Mouse (Mus musculus) macrophage (primary cell): ENCODE results near the gene Slc39a1. TPM values are rescaled to one million over a fixed set of nuclear protein-coding genes. Genes with fewer than 3 reads are reported as not detected.

Experiments
- H3K27ac ChIP-seq: fragments of 350-480 bp; formaldehyde crosslinking; 2 replicates; pipeline ENCODE4 v1.9.0; 2021
- H3K36me3 ChIP-seq: fragments of 350-480 bp; formaldehyde crosslinking; 2 replicates; pipeline ENCODE4 v1.9.0; 2021; ENCODE audit errors: inconsistent target
- H3K4me3 ChIP-seq: fragments of 350-480 bp; formaldehyde crosslinking; 2 replicates; pipeline ENCODE4 v1.9.0; 2021; ENCODE audit errors: inconsistent target
- H3K79me2 ChIP-seq: fragments of 350-480 bp; formaldehyde crosslinking; 2 replicates; pipeline ENCODE4 v1.9.0; 2021; ENCODE audit errors: inconsistent target
- WGBS: methylation state at CpG from one replicate; pipeline ENCODE4 v1.1.7; 2026; ENCODE audit warnings: inconsistent platforms; ENCODE audit not compliant: missing documents; 5-methylcytosine and 5-hydroxymethylcytosine counted together
- polyA plus RNA-seq: library from polyadenylated mRNA; stranded (reverse); fragments of 250-400 nt; gene quantifications from 3 replicates; pipeline ENCODE4 v1.2.4, GENCODE M21; 2018; ENCODE audit warnings: inconsistent platforms
- total RNA-seq, 78 experiments: library from RNA; depleted of rRNA; stranded (reverse); fragments of 250-400 nt; gene quantifications; 1 replicate in 9 of 78; 2 replicates in 24 of 78; 3 replicates in 43 of 78; 4 replicates in 2 of 78; pipeline ENCODE4 v1.2.4; 2018; ENCODE audit warnings: inconsistent platforms in 56 of 78

The Slc39a1 gene
- 10 to 100 TPM; 21.3 to 81.5 (median 49.6) TPM for total RNA-seq (2018; cell fraction: chromatin; rRNA removed)
- 100 to 1,000 TPM; 151 to 283 (median 205) TPM for total RNA-seq (2018; cell fraction: cytosol; rRNA removed)
- total RNA-seq (2018; cell fraction: nucleus; rRNA removed): 100 to 1,000 TPM; 138 to 261 (median 185) TPM
- polyA plus RNA-seq: 169 to 236 TPM (median 174 TPM) in 3 replicates

- Histone ChIP-seq H3K27ac (peak within 1 kb of the TSS; percentile 98), H3K79me2 (peaks cover 31% of the 10 kb centered on the region), H3K36me3 (peaks cover 11% of the 10 kb centered on the region; the same call in 1 of the 2 replicates), H3K4me3 (peak within 1 kb of the TSS; percentile 95)
- WGBS: under 1% methylated on average over 44 of the region's 44 CpGs
Measured at GRCm38 (mm10) chr3:90247960-90248745, at the start of gene Slc39a1. Gene Slc39a1, plus strand, starts transcription at chr3:90248172.

- Histone ChIP-seq H3K4me3 (no peak overlapping the region), H3K79me2 (no peaks in the 10 kb centered on the region), H3K27ac (no peak overlapping the region), H3K36me3 (no peaks in the 10 kb centered on the region)
- WGBS: 100% methylated on average over 1 of the region's 1 CpGs
Measured at GRCm38 (mm10) chr3:90202884-90203283, 45.1 kb upstream of the Slc39a1 start.

GRCm38 (mm10) chr3:90203619-90204018 lies 44.4 kb upstream of the Slc39a1 start:
- Histone ChIP-seq H3K36me3 (peaks cover 5% of the 10 kb centered on the region; the same call in 1 of the 2 replicates), H3K79me2 (no peaks in the 10 kb centered on the region), H3K4me3 (no peak overlapping the region), H3K27ac (no peak overlapping the region)
- 94% methylated on average over 5 of the region's 5 CpGs for WGBS

- no peak overlapping the region for H3K27ac ChIP-seq
- peaks cover 15% of the 10 kb centered on the region; the same call in 1 of the 2 replicates for H3K36me3 ChIP-seq
- 96% methylated on average over 2 of the region's 2 CpGs for WGBS
- H3K4me3 ChIP-seq: no peak overlapping the region
- H3K79me2 ChIP-seq: no peaks in the 10 kb centered on the region
Measured at GRCm38 (mm10) chr3:90204582-90204981, 43.4 kb upstream of the Slc39a1 start.

GRCm38 (mm10) chr3:90208662-90209061 lies 39.3 kb upstream of the Slc39a1 start:
- Histone ChIP-seq H3K27ac (no peak overlapping the region), H3K79me2 (peaks cover 31% of the 10 kb centered on the region), H3K4me3 (no peak overlapping the region), H3K36me3 (peaks cover 40% of the 10 kb centered on the region; the same call in 1 of the 2 replicates)
- 97% methylated on average over 2 of the region's 2 CpGs for WGBS

- Histone ChIP-seq H3K4me3 (no peak overlapping the region), H3K27ac (no peak overlapping the region), H3K79me2 (peaks cover 31% of the 10 kb centered on the region), H3K36me3 (peaks cover 40% of the 10 kb centered on the region; the same call in 1 of the 2 replicates)
- WGBS: 91% methylated on average over 5 of the region's 5 CpGs
Measured at GRCm38 (mm10) chr3:90209908-90210566, 37.9 kb upstream of the Slc39a1 start.

GRCm38 (mm10) chr3:90211475-90212398 lies 36.2 kb upstream of the Slc39a1 start:
- peaks cover 40% of the 10 kb centered on the region; the same call in 1 of the 2 replicates for H3K36me3 ChIP-seq
- H3K79me2 ChIP-seq: peaks cover 31% of the 10 kb centered on the region
- H3K27ac ChIP-seq: no peak overlapping the region
- H3K4me3 ChIP-seq: peak overlapping the region; percentile 83; the same call in 1 of the 2 replicates
- 49% methylated on average over 13 of the region's 13 CpGs for WGBS

GRCm38 (mm10) chr3:90212723-90213122 lies 35.2 kb upstream of the Slc39a1 start:
- 12% methylated on average over 5 of the region's 5 CpGs for WGBS
- peaks cover 31% of the 10 kb centered on the region for H3K79me2 ChIP-seq
- H3K36me3 ChIP-seq: peaks cover 40% of the 10 kb centered on the region; the same call in 1 of the 2 replicates
- peak overlapping the region; percentile 79 for H3K27ac ChIP-seq
- peak overlapping the region; percentile 83 for H3K4me3 ChIP-seq

- 2% methylated on average over 42 of the region's 42 CpGs for WGBS
- Histone ChIP-seq H3K36me3 (peaks cover 37% of the 10 kb centered on the region; the same call in 1 of the 2 replicates), H3K79me2 (peaks cover 31% of the 10 kb centered on the region), H3K4me3 (peak within 1 kb of the TSS; percentile 83), H3K27ac (peak within 1 kb of the TSS; percentile 79)
Measured at GRCm38 (mm10) chr3:90213377-90213866, 34.5 kb upstream of the Slc39a1 start, which contains the start of the genes Rps27 and Rab13. Gene Rps27, minus strand, starts transcription at chr3:90213651. Gene Rab13, plus strand, starts transcription at chr3:90213695.

GRCm38 (mm10) chr3:90213956-90214684 lies 33.9 kb upstream of the Slc39a1 start:
- Histone ChIP-seq H3K79me2 (peaks cover 31% of the 10 kb centered on the region), H3K4me3 (peak overlapping the region; percentile 83), H3K36me3 (peaks cover 30% of the 10 kb centered on the region; the same call in 1 of the 2 replicates), H3K27ac (peak overlapping the region; percentile 79; the same call in 1 of the 2 replicates)
- 45% methylated on average over 12 of the region's 12 CpGs for WGBS

- Histone ChIP-seq H3K36me3 (peaks cover 13% of the 10 kb centered on the region; the same call in 1 of the 2 replicates), H3K4me3 (no peak overlapping the region), H3K27ac (no peak overlapping the region), H3K79me2 (peaks cover 26% of the 10 kb centered on the region)
- 50% methylated on average over 1 of the region's 1 CpGs for WGBS
Measured at GRCm38 (mm10) chr3:90215825-90216380, 32.1 kb upstream of the Slc39a1 start.

- peak overlapping the region; percentile 34; the same call in 1 of the 2 replicates for H3K4me3 ChIP-seq
- H3K27ac ChIP-seq: peak overlapping the region; percentile 53
- 13% methylated on average over 6 of the region's 6 CpGs for WGBS
- no peaks in the 10 kb centered on the region for H3K36me3 ChIP-seq
- no peaks in the 10 kb centered on the region for H3K79me2 ChIP-seq
Measured at GRCm38 (mm10) chr3:90220088-90220487, 27.9 kb upstream of the Slc39a1 start.

- 3% methylated on average over 16 of the region's 20 CpGs for WGBS
- Histone ChIP-seq H3K27ac (peak overlapping the region; percentile 53), H3K4me3 (peak overlapping the region; percentile 34)
Measured at GRCm38 (mm10) chr3:90220531-90220951, 27.4 kb upstream of the Slc39a1 start.

More at GRCm38 (mm10) chr3:90220531-90220951, 27.4 kb upstream of the Slc39a1 start:
- Histone ChIP-seq H3K36me3 (no peaks in the 10 kb centered on the region), H3K79me2 (no peaks in the 10 kb centered on the region)
